Mouse (Mus musculus): ENCODE data around the gene CN725425.

DNA sequence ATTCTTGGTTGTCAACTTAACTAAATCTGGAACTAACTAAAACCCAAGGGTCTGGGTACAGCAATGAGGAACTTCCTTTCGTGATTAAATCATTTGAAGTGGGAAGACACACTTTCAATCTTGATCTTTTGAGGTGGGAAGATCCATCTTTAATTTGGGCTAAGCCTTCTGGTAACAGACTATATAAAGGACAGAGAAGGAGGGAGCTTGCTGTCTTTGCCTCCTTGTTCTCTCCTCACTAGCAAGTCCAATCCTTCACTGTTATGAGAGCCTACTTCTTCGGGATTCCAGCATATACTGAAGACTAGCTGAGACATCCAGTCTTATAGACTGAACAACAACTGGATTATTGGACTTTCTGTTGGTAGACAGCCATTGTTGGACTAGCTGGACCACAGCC, 35.8 kb upstream of the CN725425 start:
- TF ChIP-seq CTCF (IDR thresholded peaks at IDR 0.05; ENCODE audit: extremely low read depth, insufficient read depth, insufficient read length, insufficient replicate concordance) (no peak), POLR2A (IDR thresholded peaks at IDR 0.05; ENCODE audit: low read depth, low read length) (no peak)
